Mouse (Mus musculus): ENCODE results near the gene Gm28047. TPM values are rescaled to one million over a fixed set of nuclear protein-coding genes. Genes with fewer than 3 reads are reported as not detected.
A peak's percentile ranks its signal among the peaks of the same experiment; 100 is the strongest.

The Gm28047 gene
- total and polyA plus RNA-seq, 2 experiments from 2014 or later = not detected

DNA sequence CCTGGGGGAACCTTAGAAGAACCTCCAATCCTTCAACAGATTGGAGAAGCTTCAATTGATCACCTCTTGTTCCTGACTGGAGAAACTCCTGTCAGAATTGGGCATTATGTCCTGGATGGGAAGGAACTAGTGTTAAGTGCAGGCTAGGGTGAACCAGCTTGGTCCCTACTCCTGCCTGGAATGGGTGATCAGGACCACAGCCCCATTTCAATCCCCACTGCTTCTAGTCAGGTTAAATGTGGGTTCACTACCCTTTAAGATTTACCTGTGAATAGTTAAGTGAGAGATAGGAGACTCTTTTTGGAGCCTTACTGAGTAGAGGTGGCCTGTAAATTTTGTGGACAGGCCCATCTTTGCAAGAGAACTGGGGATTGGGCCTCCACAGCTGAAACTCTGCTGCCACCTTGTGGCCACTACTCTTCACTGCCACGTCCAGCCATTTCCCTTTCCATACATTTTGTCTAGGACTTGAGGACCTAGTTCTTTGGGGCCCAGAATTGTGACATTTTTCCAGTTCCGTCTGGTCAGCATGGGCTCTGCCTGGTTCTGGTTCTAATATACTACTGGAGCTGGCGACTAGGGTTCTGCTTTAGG, 99.9 kb downstream of the Gm28047 start, which contains the start of gene Npff:
TSS of gene Npff (minus strand) at position 51 of the 594 bp plus-strand sequence.
- peaks cover 6% of the 10 kb centered on the region for H3K4me1 ChIP-seq (ENCODE audit: control insufficient read depth, insufficient read depth)
- ATAC-seq (ENCODE audit: insufficient read depth, low read depth) (peak; percentile 40; the same call in 1 of the 2 replicates), DNase-seq (ENCODE audit: low spot score) (peak; percentile 82)
- H3K4me3 ChIP-seq (ENCODE audit: low read depth, low read length) = no peak within 1 kb of the TSS
- H3K27ac ChIP-seq (ENCODE audit: low read depth) = no peak within 1 kb of the TSS; the same call in 1 of the 2 replicates
- peaks cover 70% of the 10 kb centered on the region for H3K36me3 ChIP-seq (replicated peaks; ENCODE audit: control insufficient read depth, insufficient read depth, low read length)
- no peak within 1 kb of the TSS for H3K9ac ChIP-seq (replicated peaks; ENCODE audit: low read depth, low read length)
- H3K4me2 ChIP-seq (ENCODE audit: low read depth, low read length) = no peak within 1 kb of the TSS
- H3K27me3 ChIP-seq (ENCODE audit: control insufficient read depth, insufficient read depth, low read length) = no peaks in the 10 kb centered on the region
- TF ChIP-seq EP300 (IDR thresholded peaks at IDR 0.05; ENCODE audit: low read depth) (no peak), CTCF (IDR thresholded peaks at IDR 0.05; ENCODE audit: low read depth) (peak; percentile 94)
- no peaks in the 10 kb centered on the region for H3K9me3 ChIP-seq (replicated peaks; ENCODE audit: control insufficient read depth, low read length)
- WGBS = 7% methylated on average over 3 of the region's 3 CpGs

- Histone ChIP-seq H3K9ac (replicated peaks; ENCODE audit: low read depth, low read length) (no peak overlapping the region), H3K4me2 (ENCODE audit: low read depth, low read length) (no peak overlapping the region), H3K4me3 (ENCODE audit: low read depth, low read length) (no peak overlapping the region), H3K27me3 (ENCODE audit: control insufficient read depth, insufficient read depth, low read length) (no peaks in the 10 kb centered on the region), H3K9me3 (replicated peaks; ENCODE audit: control insufficient read depth, low read length) (no peaks in the 10 kb centered on the region), H3K27ac (ENCODE audit: low read depth) (no peak overlapping the region), H3K4me1 (ENCODE audit: control insufficient read depth, insufficient read depth) (peaks cover 19% of the 10 kb centered on the region), H3K36me3 (replicated peaks; ENCODE audit: control insufficient read depth, insufficient read depth, low read length) (peaks cover 39% of the 10 kb centered on the region)
- TF ChIP-seq CTCF (IDR thresholded peaks at IDR 0.05; ENCODE audit: low read depth) (no peak), EP300 (IDR thresholded peaks at IDR 0.05; ENCODE audit: low read depth) (no peak)
- ATAC-seq (ENCODE audit: insufficient read depth, low read depth) (no peak), DNase-seq (ENCODE audit: low spot score) (no peak)
- WGBS = 74% methylated on average over 4 of the region's 4 CpGs
These were observed 103.4 kb downstream of the Gm28047 start for GRCm38 (mm10) chr15:102521480-102521879.

- Histone ChIP-seq H3K27me3 (ENCODE audit: control insufficient read depth, insufficient read depth, low read length) (no peaks in the 10 kb centered on the region), H3K36me3 (replicated peaks; ENCODE audit: control insufficient read depth, insufficient read depth, low read length) (peaks cover 29% of the 10 kb centered on the region), H3K4me1 (ENCODE audit: control insufficient read depth, insufficient read depth) (peaks cover 22% of the 10 kb centered on the region), H3K27ac (ENCODE audit: low read depth) (peak overlapping the region; percentile 99), H3K9ac (replicated peaks; ENCODE audit: low read depth, low read length) (no peak overlapping the region), H3K4me3 (ENCODE audit: low read depth, low read length) (no peak overlapping the region), H3K4me2 (ENCODE audit: low read depth, low read length) (no peak overlapping the region), H3K9me3 (replicated peaks; ENCODE audit: control insufficient read depth, low read length) (no peaks in the 10 kb centered on the region)
- no peak for TF ChIP-seq EP300 (IDR thresholded peaks at IDR 0.05; ENCODE audit: low read depth)
- TF ChIP-seq CTCF (IDR thresholded peaks at IDR 0.05; ENCODE audit: low read depth) = no peak
- peak; percentile 47 for DNase-seq (ENCODE audit: low spot score)
- ATAC-seq (ENCODE audit: insufficient read depth, low read depth) = no peak
- 42% methylated on average over 4 of the region's 4 CpGs for WGBS
These were observed 104.5 kb downstream of the Gm28047 start for GRCm38 (mm10) chr15:102520416-102520815.

GRCm38 (mm10) chr15:102519211-102520141, 105.4 kb downstream of the Gm28047 start:
- peaks cover 23% of the 10 kb centered on the region for H3K4me1 ChIP-seq (ENCODE audit: control insufficient read depth, insufficient read depth)
- TF ChIP-seq EP300 (IDR thresholded peaks at IDR 0.05; ENCODE audit: low read depth) (no peak), CTCF (IDR thresholded peaks at IDR 0.05; ENCODE audit: low read depth) (no peak)
- H3K9me3 ChIP-seq (replicated peaks; ENCODE audit: control insufficient read depth, low read length) = no peaks in the 10 kb centered on the region
- 50% methylated on average over 16 of the region's 17 CpGs for WGBS
- ATAC-seq (ENCODE audit: insufficient read depth, low read depth) (no peak), DNase-seq (ENCODE audit: low spot score) (no peak)
- peak overlapping the region; percentile 93 for H3K4me2 ChIP-seq (ENCODE audit: low read depth, low read length)
- peaks cover 26% of the 10 kb centered on the region for H3K36me3 ChIP-seq (replicated peaks; ENCODE audit: control insufficient read depth, insufficient read depth, low read length)
- no peaks in the 10 kb centered on the region for H3K27me3 ChIP-seq (ENCODE audit: control insufficient read depth, insufficient read depth, low read length)
- H3K4me3 ChIP-seq (ENCODE audit: low read depth, low read length) = peak overlapping the region; percentile 61
- H3K9ac ChIP-seq (replicated peaks; ENCODE audit: low read depth, low read length) = peak overlapping the region; percentile 79
- H3K27ac ChIP-seq (ENCODE audit: low read depth) = peak overlapping the region; percentile 99

- TF ChIP-seq EP300 (IDR thresholded peaks at IDR 0.05; ENCODE audit: low read depth) (no peak), CTCF (IDR thresholded peaks at IDR 0.05; ENCODE audit: low read depth) (no peak)
- Histone ChIP-seq H3K4me3 (ENCODE audit: low read depth, low read length) (peak overlapping the region; percentile 61), H3K27me3 (ENCODE audit: control insufficient read depth, insufficient read depth, low read length) (no peaks in the 10 kb centered on the region), H3K9ac (replicated peaks; ENCODE audit: low read depth, low read length) (peak overlapping the region; percentile 79), H3K4me2 (ENCODE audit: low read depth, low read length) (peak overlapping the region; percentile 93), H3K4me1 (ENCODE audit: control insufficient read depth, insufficient read depth) (peaks cover 23% of the 10 kb centered on the region), H3K27ac (ENCODE audit: low read depth) (peak overlapping the region; percentile 99), H3K9me3 (replicated peaks; ENCODE audit: control insufficient read depth, low read length) (no peaks in the 10 kb centered on the region), H3K36me3 (replicated peaks; ENCODE audit: control insufficient read depth, insufficient read depth, low read length) (peaks cover 21% of the 10 kb centered on the region)
- WGBS = 9% methylated on average over 9 of the region's 9 CpGs
- no peak for DNase-seq (ENCODE audit: low spot score)
- no peak for ATAC-seq (ENCODE audit: insufficient read depth, low read depth)
These were observed 106.0 kb downstream of the Gm28047 start for GRCm38 (mm10) chr15:102518859-102519201.
